Mouse (Mus musculus): Measurements from ENCODE around the gene Stx6.

DNA sequence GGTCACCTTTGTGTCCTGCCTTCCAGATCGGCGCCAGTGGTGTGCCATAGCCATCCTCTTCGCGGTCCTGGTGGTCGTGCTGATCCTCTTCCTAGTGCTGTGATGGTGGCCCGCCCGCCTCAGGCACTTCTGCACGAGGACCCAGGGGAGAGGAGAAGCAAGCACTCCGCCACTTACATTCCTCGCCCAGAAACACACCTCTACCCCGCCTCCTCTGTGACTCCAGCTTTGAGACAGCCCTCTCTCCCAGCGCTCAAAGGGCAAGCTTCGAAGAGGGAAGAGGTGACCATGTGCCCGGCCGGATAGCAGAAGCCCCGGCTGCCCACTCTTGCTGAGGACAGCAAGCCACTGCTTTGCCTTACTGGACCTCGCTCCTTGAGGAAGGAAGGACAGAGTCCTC, 43.4 kb downstream of the Stx6 start:
- no peak for TF ChIP-seq CTCF (IDR thresholded peaks at IDR 0.05; ENCODE audit: insufficient read depth, low read depth, low read length)
- no peak for TF ChIP-seq POLR2A (IDR thresholded peaks at IDR 0.05; ENCODE audit: insufficient read depth, low read depth, low read length)
